Mouse (Mus musculus) mammary gland, adult 2 months (tissue): Measurements from ENCODE around the gene Sparcl1. TPM values are rescaled to one million over a fixed set of nuclear protein-coding genes. Genes with fewer than 3 reads are reported as not detected.

Source experiments
- polyA plus RNA-seq: library from polyadenylated mRNA; depleted of rRNA; stranded (reverse); fragments of >200 nt; gene quantifications from 2 replicates; pipeline ENCODE4 v1.2.3, GENCODE M21; 2012; ENCODE audit warnings: low replicate concordance; rRNA removed

The Sparcl1 gene
- polyA plus RNA-seq, result 70.4 and 132 TPM in 2 replicates

GRCm38 (mm10) chr5:104113491-104114172 is at the start of gene Sparcl1:
Gene Sparcl1 (minus strand): TSS chr5:104113733.

GRCm38 (mm10) chr5:104077508-104077907 is 36.0 kb downstream of the Sparcl1 start, which contains the start of gene Gm17660:
Gene Gm17660 (minus strand): TSS chr5:104077608.

GRCm38 (mm10) chr5:104046256-104047199 is 67.0 kb downstream of the Sparcl1 start, which contains the start of gene Nudt9:
Gene Nudt9 (plus strand): TSS chr5:104046306.

Other genes with a start within 250 kb of the Sparcl1 start
- 4.1 and 14.9 TPM in 2 replicates for gene Klhl8, start 202.5 kb downstream of the Sparcl1 start, polyA plus RNA-seq
- 0.39 TPM in 1 of 2 replicates, not detected in the other for gene Hsd17b13, start 136.3 kb downstream of the Sparcl1 start, polyA plus RNA-seq
- gene Hsd17b11, start 91.8 kb downstream of the Sparcl1 start, polyA plus RNA-seq, result 21.5 and 28.9 TPM in 2 replicates
- 36.7 and 67.0 TPM in 2 replicates for gene Nudt9, start 67.4 kb downstream of the Sparcl1 start, polyA plus RNA-seq
- not detected in 2 replicates for gene Gm17660, start 36.1 kb downstream of the Sparcl1 start, polyA plus RNA-seq
- not detected in 2 replicates for gene Dspp, start 57.0 kb upstream of the Sparcl1 start, polyA plus RNA-seq
- not detected in 2 replicates for gene Dmp1, start 88.9 kb upstream of the Sparcl1 start, polyA plus RNA-seq
- gene Ibsp, start 185.4 kb upstream of the Sparcl1 start, polyA plus RNA-seq, result not detected in 2 replicates
- gene Mepe, start 211.6 kb upstream of the Sparcl1 start, polyA plus RNA-seq, result not detected in 2 replicates